In the genomic region with DNA sequence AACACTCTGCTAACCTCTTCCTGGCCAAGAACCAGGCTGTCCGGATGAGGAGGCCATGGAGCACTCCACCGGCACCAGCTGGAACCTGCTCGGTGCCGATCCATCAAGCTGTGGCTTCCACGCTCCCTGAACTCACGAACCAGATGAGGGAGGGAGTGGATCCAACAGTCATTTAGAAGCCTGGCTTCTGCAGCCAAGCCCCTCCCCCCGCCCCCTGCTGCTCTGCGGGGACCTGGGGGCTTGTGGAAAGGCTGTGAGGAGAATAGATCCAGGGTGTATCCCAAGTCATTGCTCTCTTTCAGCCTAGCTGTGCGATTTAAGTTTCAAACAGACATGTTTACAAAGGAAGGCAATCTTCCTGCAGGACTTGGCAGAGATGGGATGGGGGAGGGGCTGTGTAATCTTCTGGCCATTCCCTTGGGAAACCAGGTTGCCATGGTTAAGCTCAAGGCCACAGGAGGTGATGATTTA, we compare ENCODE assay signal across 8 mouse cellular contexts. TPM values are rescaled to one million over a fixed set of nuclear protein-coding genes. Genes with fewer than 3 reads are reported as not detected.
A peak's percentile ranks its signal among the peaks of the same experiment; 100 is the strongest.
DNase-seq lines count a peak whose midpoint lies in the region; ATAC-seq lines count a peak whose summit lies in the region.

No protein-coding gene starts in this region.

- H3K27ac ChIP-seq in forebrain, embryonic 13.5 days = no peak overlapping the region
- H3K27ac ChIP-seq in midbrain, embryonic 13.5 days = peak overlapping the region; percentile 27

- H3K9ac ChIP-seq in forebrain, embryonic 13.5 days = 0 out of 2 replicates have a peak overlapping the region, but pooled peaks have one; percentile 14
- no peak overlapping the region; the same call in 1 of the 2 replicates for H3K9ac ChIP-seq in midbrain, embryonic 13.5 days (replicated peaks)

- WGBS in forebrain, embryonic 13.5 days = 17% methylated on average over 9 of the region's 9 CpGs
- WGBS in midbrain, embryonic 13.5 days = 10% methylated on average over 9 of the region's 9 CpGs

- H3K36me3 ChIP-seq in forebrain, embryonic 13.5 days (ENCODE audit: poor library complexity, severe bottlenecking) = no peaks in the 10 kb centered on the region
- H3K36me3 ChIP-seq in midbrain, embryonic 13.5 days = no peaks in the 10 kb centered on the region

- H3K4me2 ChIP-seq in forebrain, embryonic 13.5 days = no peak overlapping the region
- peak overlapping the region; percentile 32 for H3K4me2 ChIP-seq in midbrain, embryonic 13.5 days (replicated peaks)

- H3K9me3 ChIP-seq in forebrain, embryonic 13.5 days (replicated peaks) = no peaks in the 10 kb centered on the region
- no peaks in the 10 kb centered on the region for H3K9me3 ChIP-seq in midbrain, embryonic 13.5 days

- H3K27me3 ChIP-seq in forebrain, embryonic 13.5 days = no peaks in the 10 kb centered on the region
- no peaks in the 10 kb centered on the region for H3K27me3 ChIP-seq in midbrain, embryonic 13.5 days

- no peak overlapping the region for H3K4me3 ChIP-seq in forebrain, embryonic 13.5 days
- H3K4me3 ChIP-seq in midbrain, embryonic 13.5 days (replicated peaks) = no peak overlapping the region

- no peak for ATAC-seq in forebrain, embryonic 13.5 days
- ATAC-seq in midbrain, embryonic 13.5 days = peak; percentile 64; the same call in 1 of the 2 replicates

- DNase-seq in ovary, postnatal 10 days (ENCODE audit: low spot score) = peak; percentile 1
- no peak for DNase-seq in ovary, adult 18-20 months (ENCODE audit: low spot score)
- peak; percentile 15 for DNase-seq in kidney, adult 9 months
- no peak for DNase-seq in T-cell, adult 2 months (ENCODE audit: low spot score)
- DNase-seq in thymus, postnatal 36 days = no peak
- no peak for DNase-seq in urinary bladder, postnatal 4 days (ENCODE audit: low spot score in 2 of 2)

- peaks cover 13% of the 10 kb centered on the region for H3K4me1 ChIP-seq in forebrain, embryonic 13.5 days
- H3K4me1 ChIP-seq in midbrain, embryonic 13.5 days (replicated peaks) = peaks cover 31% of the 10 kb centered on the region

RNA-seq across cellular contexts. Expression of a gene that starts 26.2 kb away (rescaled TPM):
- polyA plus RNA-seq in forebrain, embryonic 13.5 days (2015; fragmentation: Nextera tagmentation; extraction: Ambion mirVana) = not detected in 2 replicates
- polyA plus RNA-seq in midbrain, embryonic 13.5 days (2015; fragmentation: Nextera tagmentation; extraction: Ambion mirVana) = not detected in 2 replicates

RNA-seq across cellular contexts. Expression of a gene that starts 47.0 kb away (rescaled TPM):
- polyA plus RNA-seq in forebrain, embryonic 13.5 days (2015; fragmentation: Nextera tagmentation; extraction: Ambion mirVana) = not detected in 2 replicates
- polyA plus RNA-seq in midbrain, embryonic 13.5 days (2015; fragmentation: Nextera tagmentation; extraction: Ambion mirVana) = not detected in 2 replicates

RNA-seq across cellular contexts. Expression of a gene that starts 58.0 kb away (rescaled TPM):
- polyA plus RNA-seq in forebrain, embryonic 13.5 days (2015; fragmentation: Nextera tagmentation; extraction: Ambion mirVana) = not detected in 2 replicates
- polyA plus RNA-seq in midbrain, embryonic 13.5 days (2015; fragmentation: Nextera tagmentation; extraction: Ambion mirVana) = not detected in 2 replicates

Comparison
In these comparisons a context has a peak if more than half of its experiments do, and no peak if none do; other contexts are left out.
1. DNase-seq: peak in ovary, postnatal 10 days (single experiment) and kidney, adult 9 months (single experiment); none in ovary, adult 18-20 months (single experiment), T-cell, adult 2 months (single experiment), thymus, postnatal 36 days (0 of 2) and urinary bladder, postnatal 4 days (0 of 2).